In genomic region chr8:35205536-35205935, GRCm38 (mm10) we compare ENCODE assay signal across 9 mouse cellular contexts.
DNase-seq lines count a peak whose midpoint lies in the region; ATAC-seq and TF ChIP-seq lines count a peak whose summit lies in the region.
"Had no signal": no experiment of that assay in that cellular context is flagged by ENCODE, and none has a peak within 500 bp of the region (broad histone marks: within the 10 kb centered on the region; RNA-seq: fewer than 3 reads in every experiment).

No protein-coding gene starts in this region.

- 14% methylated on average over 8 of the region's 8 CpGs for WGBS in midbrain, embryonic 10.5 days
- WGBS in midbrain, embryonic 15.5 days = 18% methylated on average over 8 of the region's 8 CpGs
- WGBS in intestine, embryonic 15.5 days = 7% methylated on average over 8 of the region's 8 CpGs
- 2% methylated on average over 8 of the region's 8 CpGs for WGBS in liver, embryonic 14.5 days (ENCODE audit: insufficient replicate concordance)
- WGBS in neural tube, embryonic 11.5 days = 11% methylated on average over 8 of the region's 8 CpGs

- no peak overlapping the region for H3K4me2 ChIP-seq in midbrain, embryonic 15.5 days
- H3K4me2 ChIP-seq in intestine, embryonic 15.5 days (replicated peaks) = peak overlapping the region; percentile 46
- peak overlapping the region; percentile 43 for H3K4me2 ChIP-seq in liver, embryonic 14.5 days (ENCODE audit: low read depth)
- H3K4me2 ChIP-seq in neural tube, embryonic 11.5 days (ENCODE audit: low read depth) = no peak overlapping the region

- H3K36me3 ChIP-seq in midbrain, embryonic 10.5 days = no peaks in the 10 kb centered on the region
- no peaks in the 10 kb centered on the region for H3K36me3 ChIP-seq in midbrain, embryonic 15.5 days (replicated peaks)
- H3K36me3 ChIP-seq in intestine, embryonic 15.5 days = no peaks in the 10 kb centered on the region
- H3K36me3 ChIP-seq in liver, embryonic 14.5 days (replicated peaks; ENCODE audit: control insufficient read depth, insufficient read depth, low read depth) = no peaks in the 10 kb centered on the region
- H3K36me3 ChIP-seq in neural tube, embryonic 11.5 days (ENCODE audit: control insufficient read depth, insufficient read depth, low read length) = no peaks in the 10 kb centered on the region

- TF ChIP-seq EP300 in liver, embryonic 14.5 days (IDR thresholded peaks at IDR 0.05; ENCODE audit: low read depth) = no peak

- H3K4me1 ChIP-seq in midbrain, embryonic 10.5 days = peaks cover 33% of the 10 kb centered on the region
- no peaks in the 10 kb centered on the region for H3K4me1 ChIP-seq in midbrain, embryonic 15.5 days
- no peaks in the 10 kb centered on the region for H3K4me1 ChIP-seq in embryonic fibroblast, embryonic 13.5 days (ENCODE audit: control insufficient read depth, insufficient read depth, low read length)
- H3K4me1 ChIP-seq in intestine, embryonic 15.5 days (replicated peaks) = peaks cover 24% of the 10 kb centered on the region
- peaks cover 0 to 16% of the 10 kb centered on the region in 2 experiments; a peak in 2 of 4 replicates for H3K4me1 ChIP-seq in liver, embryonic 14.5 days (replicated peaks; ENCODE audit: control insufficient read depth in 2 of 2, insufficient read depth in 2 of 2, low read length in 1 of 2)
- H3K4me1 ChIP-seq in neural tube, embryonic 11.5 days (ENCODE audit: control insufficient read depth, insufficient read depth, low read length) = no peaks in the 10 kb centered on the region

- ATAC-seq in midbrain, embryonic 15.5 days (replicated peaks) = no peak
- ATAC-seq in intestine, embryonic 15.5 days = peak; percentile 62
- ATAC-seq in liver, embryonic 14.5 days (ENCODE audit: insufficient read depth) = peak; percentile 52
- ATAC-seq in neural tube, embryonic 11.5 days (ENCODE audit: insufficient read depth, low FRiP score, low TSS enrichment) = no peak
- no peak for ATAC-seq in erythroid progenitor cell, adult 5-6 weeks (replicated peaks; ENCODE audit: low FRiP score, poor library complexity, severe bottlenecking)

- peak overlapping the region; percentile 10; the same call in 1 of the 2 replicates for H3K27ac ChIP-seq in midbrain, embryonic 10.5 days (replicated peaks)
- no peak overlapping the region for H3K27ac ChIP-seq in midbrain, embryonic 15.5 days
- H3K27ac ChIP-seq in embryonic fibroblast, embryonic 13.5 days (ENCODE audit: insufficient read depth, low read length) = no peak overlapping the region
- no peak overlapping the region for H3K27ac ChIP-seq in intestine, embryonic 15.5 days
- H3K27ac ChIP-seq in liver, embryonic 14.5 days = no peak overlapping the region
- no peak overlapping the region for H3K27ac ChIP-seq in neural tube, embryonic 11.5 days (ENCODE audit: low read depth, low read length)

- no peaks in the 10 kb centered on the region for H3K9me3 ChIP-seq in midbrain, embryonic 10.5 days (replicated peaks)
- H3K9me3 ChIP-seq in midbrain, embryonic 15.5 days = no peaks in the 10 kb centered on the region
- no peaks in the 10 kb centered on the region for H3K9me3 ChIP-seq in intestine, embryonic 15.5 days
- no peaks in the 10 kb centered on the region for H3K9me3 ChIP-seq in liver, embryonic 14.5 days (ENCODE audit: control insufficient read depth, low read length)
- no peaks in the 10 kb centered on the region for H3K9me3 ChIP-seq in neural tube, embryonic 11.5 days (ENCODE audit: control insufficient read depth, low read length)

- no peak for TF ChIP-seq POLR2A in embryonic fibroblast, embryonic 13.5 days (IDR thresholded peaks at IDR 0.05; ENCODE audit: low read depth, low read length)

- no peak overlapping the region for H3K9ac ChIP-seq in midbrain, embryonic 15.5 days
- H3K9ac ChIP-seq in intestine, embryonic 15.5 days = no peak overlapping the region
- no peak overlapping the region for H3K9ac ChIP-seq in liver, embryonic 14.5 days (replicated peaks)
- H3K9ac ChIP-seq in neural tube, embryonic 11.5 days (ENCODE audit: low read length) = no peak overlapping the region

- no peak overlapping the region for H3K4me3 ChIP-seq in midbrain, embryonic 10.5 days
- H3K4me3 ChIP-seq in midbrain, embryonic 15.5 days = no peak overlapping the region
- H3K4me3 ChIP-seq in embryonic fibroblast, embryonic 13.5 days (ENCODE audit: insufficient read depth, low read length) = no peak overlapping the region
- H3K4me3 ChIP-seq in intestine, embryonic 15.5 days (replicated peaks) = no peak overlapping the region
- peak overlapping the region; percentile 18 to 27; a peak in 2 of 4 replicates for H3K4me3 ChIP-seq in liver, embryonic 14.5 days (ENCODE audit: insufficient read depth in 1 of 2, low read depth in 2 of 2, low read length in 2 of 2)
- H3K4me3 ChIP-seq in neural tube, embryonic 11.5 days (ENCODE audit: low read depth, low read length) = no peak overlapping the region
- H3K4me3 ChIP-seq: erythroblast, embryonic 14.5 days had no signal

- DNase-seq in midbrain, embryonic 10.5 days (ENCODE audit: low spot score) = peak; percentile 61
- DNase-seq in brain, adult 2 months (ENCODE audit: low read depth, low spot score) = peak; percentile 58
- DNase-seq in liver, embryonic 14.5 days (ENCODE audit: low read depth in 3 of 3, low spot score in 3 of 3) = peak; percentile 13 to 30 (median 28)
- DNase-seq in neural tube, embryonic 11.5 days (ENCODE audit: low spot score) = peak; percentile 67

- TF ChIP-seq CTCF in embryonic fibroblast, embryonic 13.5 days (IDR thresholded peaks at IDR 0.05; ENCODE audit: borderline replicate concordance, insufficient read depth, low read length) = peak; percentile 48; the same call in 1 of the 2 replicates
- peak; percentile 55 for TF ChIP-seq CTCF in liver, embryonic 14.5 days (IDR thresholded peaks at IDR 0.05; ENCODE audit: low read depth)

- no peaks in the 10 kb centered on the region for H3K27me3 ChIP-seq in midbrain, embryonic 10.5 days (ENCODE audit: low read depth, poor library complexity, severe bottlenecking)
- no peaks in the 10 kb centered on the region for H3K27me3 ChIP-seq in midbrain, embryonic 15.5 days (replicated peaks)
- no peaks in the 10 kb centered on the region for H3K27me3 ChIP-seq in intestine, embryonic 15.5 days (replicated peaks)
- H3K27me3 ChIP-seq in liver, embryonic 14.5 days (ENCODE audit: control insufficient read depth, insufficient read depth, low read length) = no peaks in the 10 kb centered on the region
- no peaks in the 10 kb centered on the region for H3K27me3 ChIP-seq in neural tube, embryonic 11.5 days (ENCODE audit: control insufficient read depth, insufficient read depth, low read length)

Comparison
In these comparisons a context has a peak if more than half of its experiments do, and no peak if none do; other contexts are left out.
1. H3K4me3 ChIP-seq: peak in liver, embryonic 14.5 days (2 of 2); none in midbrain, embryonic 10.5 days (single experiment), midbrain, embryonic 15.5 days (single experiment), embryonic fibroblast, embryonic 13.5 days (single experiment), intestine, embryonic 15.5 days (single experiment) and neural tube, embryonic 11.5 days (single experiment).
2. ATAC-seq: peak in intestine, embryonic 15.5 days (single experiment) and liver, embryonic 14.5 days (single experiment); none in midbrain, embryonic 15.5 days (single experiment), neural tube, embryonic 11.5 days (single experiment) and erythroid progenitor cell, adult 5-6 weeks (single experiment).
3. H3K4me2 ChIP-seq: peak in intestine, embryonic 15.5 days (single experiment) and liver, embryonic 14.5 days (single experiment); none in midbrain, embryonic 15.5 days (single experiment) and neural tube, embryonic 11.5 days (single experiment).
4. Peak in every context shown above with its lines, with median percentiles within 50 percentile points of each other: DNase-seq.